Mouse (Mus musculus): Measurements from ENCODE around the gene Ehmt1.

Ehmt1 gene

DNA sequence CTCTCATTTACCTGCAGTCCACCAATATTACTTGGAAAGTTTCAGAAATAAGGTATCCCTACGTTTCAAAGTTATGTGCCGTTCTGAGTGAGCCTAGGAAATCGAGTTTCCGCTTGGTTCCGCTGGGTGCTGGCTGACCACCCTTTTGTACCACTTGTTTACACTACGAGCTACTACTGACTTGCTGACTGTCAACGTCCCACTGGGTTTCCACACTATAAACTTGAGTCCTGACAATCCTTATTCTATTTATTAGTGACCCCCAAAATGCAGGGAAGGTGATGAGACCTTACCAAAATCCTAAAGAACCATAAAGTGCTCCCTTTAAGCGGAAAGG lies 393 bp upstream of the Ehmt1 start:
- in situ Hi-C loops (cut with MboI; ENCODE audit: low pct_unique_long_range_greater_than_20kb in 1 of 2, low sequenced_read_pairs in 2 of 2, unreplicated experiment in 1 of 2), result no loop called here

GRCm38 (mm10) chr2:24914762-24915161 lies 4.7 kb downstream of the Ehmt1 start:
- in situ Hi-C loops (cut with MboI; ENCODE audit: low pct_unique_long_range_greater_than_20kb in 1 of 2, low sequenced_read_pairs in 2 of 2, unreplicated experiment in 1 of 2), result no loop called here

- in situ Hi-C loops (cut with MboI; ENCODE audit: low pct_unique_long_range_greater_than_20kb in 1 of 2, low sequenced_read_pairs in 2 of 2, unreplicated experiment in 1 of 2), result no loop called here
Measured at GRCm38 (mm10) chr2:24912589-24912988, 6.8 kb downstream of the Ehmt1 start.

DNA sequence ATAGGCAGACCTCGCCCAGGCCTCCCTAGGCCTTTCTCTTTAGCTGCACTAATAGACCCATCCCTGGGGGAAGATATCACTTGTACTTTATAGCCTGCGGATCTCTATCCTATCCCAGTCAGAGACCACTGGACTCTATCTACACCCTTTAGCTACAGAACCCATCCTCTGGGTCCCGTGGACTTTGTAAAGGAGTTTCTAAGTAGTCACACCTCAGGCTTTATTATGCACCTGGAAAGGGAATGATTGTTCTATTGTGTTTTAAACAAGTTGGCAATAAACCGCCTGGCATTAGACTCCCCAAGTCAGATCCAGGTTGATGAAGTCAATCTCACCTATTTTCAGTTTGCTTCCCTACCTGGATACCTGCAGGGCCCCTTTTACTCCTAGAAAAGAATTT lies 7.2 kb downstream of the Ehmt1 start:
- in situ Hi-C loops (cut with MboI; ENCODE audit: low pct_unique_long_range_greater_than_20kb in 1 of 2, low sequenced_read_pairs in 2 of 2, unreplicated experiment in 1 of 2), result no loop called here

- in situ Hi-C loops (cut with MboI; ENCODE audit: low pct_unique_long_range_greater_than_20kb in 1 of 2, low sequenced_read_pairs in 2 of 2, unreplicated experiment in 1 of 2), result no loop called here
Measured at GRCm38 (mm10) chr2:24910481-24910880, 8.9 kb downstream of the Ehmt1 start.

GRCm38 (mm10) chr2:24905653-24906155 lies 13.7 kb downstream of the Ehmt1 start:
- in situ Hi-C loops (cut with MboI; ENCODE audit: low pct_unique_long_range_greater_than_20kb in 1 of 2, low sequenced_read_pairs in 2 of 2, unreplicated experiment in 1 of 2), result no loop called here

GRCm38 (mm10) chr2:24904823-24905652 lies 14.4 kb downstream of the Ehmt1 start:
- in situ Hi-C loops (cut with MboI; ENCODE audit: low pct_unique_long_range_greater_than_20kb in 1 of 2, low sequenced_read_pairs in 2 of 2, unreplicated experiment in 1 of 2), result no loop called here

GRCm38 (mm10) chr2:24902999-24903398 lies 16.4 kb downstream of the Ehmt1 start:
- in situ Hi-C loops (cut with MboI; ENCODE audit: low pct_unique_long_range_greater_than_20kb in 1 of 2, low sequenced_read_pairs in 2 of 2, unreplicated experiment in 1 of 2), result no loop called here

DNA sequence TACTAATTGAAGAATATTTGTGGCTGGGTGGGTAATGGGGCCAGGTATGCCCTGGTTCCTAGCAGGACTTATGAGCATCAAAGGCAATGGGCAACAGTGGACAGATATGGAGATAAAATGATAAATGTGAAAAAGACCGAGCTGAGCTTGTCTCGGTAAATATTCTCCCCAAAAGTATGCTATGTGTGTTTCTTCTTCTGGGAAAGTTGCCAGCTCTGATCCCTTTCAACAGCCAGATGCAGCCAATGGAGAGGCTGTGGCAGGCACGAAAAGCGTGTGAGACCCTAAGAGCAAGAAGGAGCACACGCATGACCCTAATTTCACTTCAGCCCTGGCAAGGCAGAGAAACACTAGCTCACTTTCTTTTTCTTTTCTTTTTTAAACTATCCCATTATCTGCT lies 18.4 kb downstream of the Ehmt1 start:
- in situ Hi-C loops (cut with MboI; ENCODE audit: low pct_unique_long_range_greater_than_20kb in 1 of 2, low sequenced_read_pairs in 2 of 2, unreplicated experiment in 1 of 2), result no loop called here

GRCm38 (mm10) chr2:24899292-24899691 lies 20.1 kb downstream of the Ehmt1 start:
- in situ Hi-C loops (cut with MboI; ENCODE audit: low pct_unique_long_range_greater_than_20kb in 1 of 2, low sequenced_read_pairs in 2 of 2, unreplicated experiment in 1 of 2), result no loop called here

DNA sequence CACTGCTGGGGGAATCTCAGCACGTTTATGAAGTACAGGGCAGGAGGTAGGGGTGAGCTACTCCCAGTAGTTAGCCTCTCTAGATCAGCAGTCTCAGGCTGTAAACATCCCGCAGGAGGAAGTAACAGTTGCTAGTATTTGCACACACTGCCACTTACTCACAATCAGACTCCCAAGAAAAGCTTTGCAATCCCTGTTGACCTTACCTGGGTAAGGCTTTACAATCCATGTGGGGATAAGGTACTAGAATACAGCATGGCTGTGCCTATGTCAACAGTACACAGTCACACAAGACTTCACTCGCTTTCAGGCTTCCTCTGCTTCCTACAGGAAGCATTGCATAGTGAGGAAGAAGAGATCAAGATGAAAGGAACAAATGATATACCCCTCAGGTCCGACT lies 22.7 kb downstream of the Ehmt1 start:
- in situ Hi-C loops (cut with MboI; ENCODE audit: low pct_unique_long_range_greater_than_20kb in 1 of 2, low sequenced_read_pairs in 2 of 2, unreplicated experiment in 1 of 2), result no loop called here

GRCm38 (mm10) chr2:24894211-24894610 lies 25.2 kb downstream of the Ehmt1 start:
- in situ Hi-C loops (cut with MboI; ENCODE audit: low pct_unique_long_range_greater_than_20kb in 1 of 2, low sequenced_read_pairs in 2 of 2, unreplicated experiment in 1 of 2), result no loop called here

DNA sequence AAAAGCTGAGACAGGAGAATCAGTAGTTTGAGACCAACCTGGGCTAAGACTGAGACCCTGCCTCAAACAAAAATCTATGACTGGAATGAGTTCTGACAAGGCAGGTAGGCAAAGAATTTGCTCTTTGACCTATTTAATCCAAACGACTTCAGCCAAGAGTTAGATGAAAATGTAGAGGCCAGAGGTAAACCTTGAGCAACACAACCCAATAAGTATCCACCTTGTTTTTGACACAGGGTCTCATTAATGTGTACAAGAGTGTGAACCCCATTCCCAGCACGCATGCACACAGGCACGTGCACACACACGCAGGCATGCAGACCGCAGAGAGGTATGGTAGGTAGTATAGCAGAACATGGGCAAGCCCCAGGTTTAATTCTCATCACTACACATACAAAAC lies 27.1 kb downstream of the Ehmt1 start:
- in situ Hi-C loops (cut with MboI; ENCODE audit: low pct_unique_long_range_greater_than_20kb in 1 of 2, low sequenced_read_pairs in 2 of 2, unreplicated experiment in 1 of 2), result no loop called here

DNA sequence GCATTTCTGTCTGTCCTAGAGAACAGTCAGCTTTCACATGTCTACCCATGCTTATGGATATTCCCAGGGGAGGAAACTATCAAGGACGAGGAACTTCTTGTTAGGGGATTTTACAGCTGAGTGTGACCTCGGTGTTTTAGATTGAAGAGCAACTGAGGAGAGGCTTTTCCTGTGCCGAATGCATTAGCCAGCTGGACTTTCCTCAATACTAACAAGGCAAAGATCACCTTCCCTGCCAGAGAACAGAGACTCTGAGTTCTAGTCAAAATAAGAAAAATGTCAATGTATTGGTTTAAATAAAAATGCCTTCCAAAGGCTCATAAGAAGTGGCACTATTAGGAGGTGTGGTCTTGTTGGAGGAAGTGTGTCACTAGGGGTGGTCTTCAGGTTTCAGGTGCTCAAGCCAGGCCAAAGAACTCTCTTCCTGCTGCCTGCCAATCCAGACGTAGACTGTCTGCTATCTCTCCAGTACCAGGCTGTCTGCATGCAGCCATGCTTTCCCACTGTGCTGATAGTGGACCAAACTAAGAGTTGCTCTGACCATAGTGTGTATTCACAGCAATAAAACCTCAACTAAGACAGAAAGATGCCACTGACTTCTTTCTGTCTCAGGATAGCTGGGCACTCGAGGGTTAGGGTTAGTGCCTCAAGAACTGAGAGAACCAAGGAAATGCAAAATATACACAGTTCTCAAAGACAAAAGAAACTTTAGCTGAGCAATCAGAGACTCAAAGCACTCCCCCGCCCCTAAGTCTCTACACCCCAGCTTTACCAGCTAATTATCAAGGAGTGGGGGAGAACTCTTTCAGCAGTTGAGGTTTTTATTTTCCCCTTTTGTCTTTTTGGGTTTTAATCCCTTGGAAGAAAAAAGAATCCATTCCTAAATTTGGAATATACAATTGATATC lies 28.6 kb downstream of the Ehmt1 start:
- in situ Hi-C loops (cut with MboI; ENCODE audit: low pct_unique_long_range_greater_than_20kb in 1 of 2, low sequenced_read_pairs in 2 of 2, unreplicated experiment in 1 of 2), result no loop called here

DNA sequence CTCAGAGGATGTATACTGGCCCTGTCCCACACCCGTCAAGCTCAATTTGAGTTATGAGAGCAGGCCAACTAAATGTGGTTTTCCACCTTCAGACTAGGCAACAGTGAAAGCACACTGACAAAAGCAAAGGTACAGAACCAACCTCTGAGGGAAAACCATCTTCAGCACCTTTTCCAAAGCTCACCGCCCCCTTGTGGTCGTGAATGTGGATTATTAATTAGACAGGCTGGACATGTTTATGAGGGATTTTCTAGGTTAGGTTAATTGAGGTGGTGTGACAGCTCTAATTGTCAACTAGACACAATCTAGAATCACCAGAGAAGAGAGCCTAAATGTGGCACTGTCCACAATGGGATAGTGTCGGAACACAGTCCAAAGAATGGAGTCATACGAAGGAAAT lies 30.5 kb downstream of the Ehmt1 start:
- in situ Hi-C loops (cut with MboI; ENCODE audit: low pct_unique_long_range_greater_than_20kb in 1 of 2, low sequenced_read_pairs in 2 of 2, unreplicated experiment in 1 of 2), result no loop called here

DNA sequence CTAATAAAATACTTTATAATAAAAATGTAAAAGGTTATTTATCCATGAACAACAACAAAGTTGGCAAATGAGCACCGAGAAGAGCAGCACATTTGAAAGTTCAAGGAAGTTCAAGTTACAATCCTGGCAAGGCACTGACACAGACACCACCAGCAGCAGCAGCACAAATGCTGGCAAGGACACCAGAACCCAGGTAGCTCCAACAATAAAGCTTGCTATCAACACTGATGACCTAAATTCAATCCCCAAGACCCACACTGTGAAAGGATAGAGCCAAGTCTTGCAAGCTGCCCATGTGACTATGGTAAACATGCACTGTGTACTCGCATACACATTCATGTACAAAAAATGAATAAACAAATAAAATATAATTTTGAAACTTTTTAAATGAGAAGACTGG lies 38.7 kb downstream of the Ehmt1 start:
- in situ Hi-C loops (cut with MboI; ENCODE audit: low pct_unique_long_range_greater_than_20kb in 1 of 2, low sequenced_read_pairs in 2 of 2, unreplicated experiment in 1 of 2), result no loop called here

- in situ Hi-C loops (cut with MboI; ENCODE audit: low pct_unique_long_range_greater_than_20kb in 1 of 2, low sequenced_read_pairs in 2 of 2, unreplicated experiment in 1 of 2), result no loop called here
Measured at GRCm38 (mm10) chr2:24870952-24871351, 48.5 kb downstream of the Ehmt1 start.

DNA sequence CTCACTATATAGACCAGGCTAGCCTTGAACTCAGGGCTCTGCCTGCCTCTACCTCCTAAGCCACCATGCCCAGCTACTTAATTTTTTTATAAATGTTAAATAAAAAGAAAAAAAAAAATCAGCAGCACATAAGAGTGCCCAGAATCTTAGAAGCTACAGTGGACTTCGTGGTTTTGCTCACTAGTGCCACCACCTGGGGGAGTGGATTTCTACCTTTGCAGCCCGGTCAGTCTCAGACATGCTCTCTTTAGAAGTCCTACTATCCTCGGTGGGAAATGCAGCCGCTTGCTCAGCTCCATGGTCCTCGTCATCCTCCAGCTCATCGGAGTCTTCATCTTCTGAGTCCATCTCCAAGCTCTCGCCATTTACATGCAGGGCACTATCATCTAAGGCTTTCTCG lies 56.4 kb downstream of the Ehmt1 start:
- in situ Hi-C loops (cut with MboI; ENCODE audit: low pct_unique_long_range_greater_than_20kb in 1 of 2, low sequenced_read_pairs in 2 of 2, unreplicated experiment in 1 of 2), result no loop called here

- in situ Hi-C loops (cut with MboI; ENCODE audit: low pct_unique_long_range_greater_than_20kb in 1 of 2, low sequenced_read_pairs in 2 of 2, unreplicated experiment in 1 of 2), result no loop called here
Measured at GRCm38 (mm10) chr2:24852408-24852807, 67.0 kb downstream of the Ehmt1 start.

- in situ Hi-C loops (cut with MboI; ENCODE audit: low pct_unique_long_range_greater_than_20kb in 1 of 2, low sequenced_read_pairs in 2 of 2, unreplicated experiment in 1 of 2), result no loop called here
Measured at GRCm38 (mm10) chr2:24846557-24846956, 72.9 kb downstream of the Ehmt1 start.
